ENCODE assay signal across 11 mouse cellular contexts in genomic region chr1:6152436-6152835, GRCm38 (mm10).
DNase-seq lines count a peak whose midpoint lies in the region; ATAC-seq lines count a peak whose summit lies in the region.
"Had no signal": no experiment of that assay in that cellular context is flagged by ENCODE, and none has a peak within 500 bp of the region (broad histone marks: within the 10 kb centered on the region; RNA-seq: fewer than 3 reads in every experiment).

No protein-coding gene starts in this region.

- no peak overlapping the region for H3K27ac ChIP-seq in hindbrain, embryonic 11.5 days (ENCODE audit: low read depth, low read length)
- H3K27ac ChIP-seq in hindbrain, embryonic 14.5 days: no peak overlapping the region
- no peak overlapping the region for H3K27ac ChIP-seq in midbrain, embryonic 14.5 days (replicated peaks; ENCODE audit: low read depth, low read length)
- H3K27ac ChIP-seq in midbrain, embryonic 16.5 days (ENCODE audit: low read length): no peak overlapping the region
- H3K27ac ChIP-seq: heart, embryonic 13.5 days; liver, embryonic 13.5 days had no signal

- no peaks in the 10 kb centered on the region for H3K9me3 ChIP-seq in hindbrain, embryonic 11.5 days (ENCODE audit: control insufficient read depth, low read length)
- H3K9me3 ChIP-seq in hindbrain, embryonic 14.5 days (ENCODE audit: control insufficient read depth, low read length): no peaks in the 10 kb centered on the region
- no peaks in the 10 kb centered on the region for H3K9me3 ChIP-seq in midbrain, embryonic 14.5 days (ENCODE audit: control insufficient read depth, low read length)
- H3K9me3 ChIP-seq in midbrain, embryonic 16.5 days (replicated peaks; ENCODE audit: control insufficient read depth, low read length, poor library complexity, severe bottlenecking): no peaks in the 10 kb centered on the region
- H3K9me3 ChIP-seq: heart, embryonic 13.5 days; liver, embryonic 13.5 days had no signal

- no peak for ATAC-seq in hindbrain, embryonic 11.5 days (ENCODE audit: low FRiP score)
- no peak for ATAC-seq in hindbrain, embryonic 14.5 days (ENCODE audit: low FRiP score)
- ATAC-seq in midbrain, embryonic 14.5 days (ENCODE audit: low FRiP score, low TSS enrichment): no peak
- ATAC-seq in midbrain, embryonic 16.5 days: no peak
- no peak for ATAC-seq in cerebellum, adult (ENCODE audit: insufficient number of reproducible peaks, low FRiP score, low TSS enrichment)

- H3K4me3 ChIP-seq in hindbrain, embryonic 11.5 days (ENCODE audit: low read depth, low read length): no peak overlapping the region
- no peak overlapping the region for H3K4me3 ChIP-seq in hindbrain, embryonic 14.5 days (replicated peaks; ENCODE audit: low read length)
- H3K4me3 ChIP-seq in midbrain, embryonic 14.5 days (replicated peaks; ENCODE audit: low read depth, low read length): no peak overlapping the region
- no peak overlapping the region for H3K4me3 ChIP-seq in midbrain, embryonic 16.5 days (ENCODE audit: low read depth, low read length)
- H3K4me3 ChIP-seq: heart, embryonic 13.5 days; liver, embryonic 13.5 days had no signal

- H3K4me2 ChIP-seq in hindbrain, embryonic 11.5 days (replicated peaks; ENCODE audit: low read depth, low read length): no peak overlapping the region
- H3K4me2 ChIP-seq in hindbrain, embryonic 14.5 days (replicated peaks): no peak overlapping the region
- H3K4me2 ChIP-seq in midbrain, embryonic 14.5 days (ENCODE audit: low read length): no peak overlapping the region
- no peak overlapping the region for H3K4me2 ChIP-seq in midbrain, embryonic 16.5 days (ENCODE audit: low read length)
- H3K4me2 ChIP-seq: heart, embryonic 13.5 days; liver, embryonic 13.5 days had no signal

- no peaks in the 10 kb centered on the region for H3K27me3 ChIP-seq in hindbrain, embryonic 11.5 days (ENCODE audit: control insufficient read depth, insufficient read depth, low read length)
- H3K27me3 ChIP-seq in hindbrain, embryonic 14.5 days (ENCODE audit: control insufficient read depth, insufficient read depth, low read length): no peaks in the 10 kb centered on the region
- H3K27me3 ChIP-seq in midbrain, embryonic 14.5 days (ENCODE audit: control insufficient read depth, insufficient read depth, low read length): no peaks in the 10 kb centered on the region
- H3K27me3 ChIP-seq in midbrain, embryonic 16.5 days (ENCODE audit: control insufficient read depth, insufficient read depth, low read depth, low read length): no peaks in the 10 kb centered on the region
- H3K27me3 ChIP-seq: heart, embryonic 13.5 days; liver, embryonic 13.5 days had no signal

- 41% methylated on average over 3 of the region's 3 CpGs for WGBS in hindbrain, embryonic 11.5 days
- 39% methylated on average over 3 of the region's 3 CpGs for WGBS in hindbrain, embryonic 14.5 days
- WGBS in midbrain, embryonic 14.5 days: 44% methylated on average over 3 of the region's 3 CpGs
- 36% methylated on average over 3 of the region's 3 CpGs for WGBS in midbrain, embryonic 16.5 days

- no peak overlapping the region for H3K9ac ChIP-seq in hindbrain, embryonic 11.5 days (ENCODE audit: low read depth, low read length)
- no peak overlapping the region for H3K9ac ChIP-seq in hindbrain, embryonic 14.5 days
- no peak overlapping the region for H3K9ac ChIP-seq in midbrain, embryonic 14.5 days (replicated peaks; ENCODE audit: low read length)
- no peak overlapping the region for H3K9ac ChIP-seq in midbrain, embryonic 16.5 days (ENCODE audit: low read depth, low read length)
- H3K9ac ChIP-seq: heart, embryonic 13.5 days; liver, embryonic 13.5 days had no signal

- peak; percentile 10 for DNase-seq in hindbrain, embryonic 11.5 days (ENCODE audit: low spot score)
- no peak for DNase-seq in hindbrain, embryonic 14.5 days (ENCODE audit: low spot score)
- peak; percentile 43 for DNase-seq in midbrain, embryonic 14.5 days
- peak; percentile 5 for DNase-seq in adipocyte (ENCODE audit: low spot score)
- DNase-seq in right cerebral cortex, postnatal 25 days: peak; percentile 10
- DNase-seq in kidney, adult 18-20 months: no peak
- DNase-seq: liver, embryonic 13.5 days; spleen, adult 18-20 months had no signal

- no peaks in the 10 kb centered on the region for H3K4me1 ChIP-seq in hindbrain, embryonic 11.5 days (replicated peaks; ENCODE audit: control insufficient read depth, insufficient read depth, low read length)
- no peaks in the 10 kb centered on the region for H3K4me1 ChIP-seq in hindbrain, embryonic 14.5 days (replicated peaks; ENCODE audit: control insufficient read depth, insufficient read depth, low read length)
- H3K4me1 ChIP-seq in midbrain, embryonic 14.5 days (ENCODE audit: control insufficient read depth, insufficient read depth, low read length): no peaks in the 10 kb centered on the region
- no peaks in the 10 kb centered on the region for H3K4me1 ChIP-seq in midbrain, embryonic 16.5 days (ENCODE audit: control insufficient read depth, insufficient read depth, low read length)
- H3K4me1 ChIP-seq: heart, embryonic 13.5 days; liver, embryonic 13.5 days had no signal

- H3K36me3 ChIP-seq in hindbrain, embryonic 11.5 days (ENCODE audit: control insufficient read depth, insufficient read depth, low read length): no peaks in the 10 kb centered on the region
- no peaks in the 10 kb centered on the region for H3K36me3 ChIP-seq in hindbrain, embryonic 14.5 days (replicated peaks; ENCODE audit: control insufficient read depth, insufficient read depth)
- no peaks in the 10 kb centered on the region for H3K36me3 ChIP-seq in midbrain, embryonic 14.5 days (ENCODE audit: control insufficient read depth, insufficient read depth, low read length)
- no peaks in the 10 kb centered on the region for H3K36me3 ChIP-seq in midbrain, embryonic 16.5 days (ENCODE audit: control insufficient read depth, insufficient read depth, low read length)
- H3K36me3 ChIP-seq: heart, embryonic 13.5 days; liver, embryonic 13.5 days had no signal

Comparison
In these comparisons a context has a peak if more than half of its experiments do, and no peak if none do; other contexts are left out.
1. DNase-seq: peak in hindbrain, embryonic 11.5 days (single experiment), midbrain, embryonic 14.5 days (single experiment), adipocyte (single experiment) and right cerebral cortex, postnatal 25 days (single experiment); none in hindbrain, embryonic 14.5 days (single experiment) and kidney, adult 18-20 months (single experiment).